Mouse (Mus musculus): ENCODE measurements at regions not wholly inside any gene's neighbourhood (a gene's known extent, or its start where the extent isn't known, plus 50 kb on each side); places are given as distances from the start of the nearest gene placed in this dataset.

GRCm38 (mm10) chr1:82145256-82145655 lies 87.7 kb upstream of the Gm9747 start:
- WGBS, result 83% methylated on average over 2 of the region's 2 CpGs
- no peak overlapping the region for H3K9ac ChIP-seq (ENCODE audit: low read depth, low read length)
- H3K4me1 ChIP-seq (replicated peaks; ENCODE audit: control insufficient read depth, insufficient read depth, low read length), result no peaks in the 10 kb centered on the region
- no peaks in the 10 kb centered on the region; the same call in 1 of the 2 replicates for H3K27me3 ChIP-seq (replicated peaks; ENCODE audit: control insufficient read depth, insufficient read depth, low read length)
- no peak overlapping the region for H3K4me3 ChIP-seq (ENCODE audit: low read depth, low read length)
- ATAC-seq (replicated peaks; ENCODE audit: low FRiP score) (no peak), DNase-seq (ENCODE audit: low spot score) (no peak)
- no peak overlapping the region for H3K27ac ChIP-seq (ENCODE audit: low read depth, low read length)
- H3K4me2 ChIP-seq, result no peak overlapping the region
- H3K9me3 ChIP-seq (ENCODE audit: control insufficient read depth, low read length), result no peaks in the 10 kb centered on the region
- H3K36me3 ChIP-seq (ENCODE audit: control insufficient read depth, insufficient read depth, low read length), result no peaks in the 10 kb centered on the region

DNA sequence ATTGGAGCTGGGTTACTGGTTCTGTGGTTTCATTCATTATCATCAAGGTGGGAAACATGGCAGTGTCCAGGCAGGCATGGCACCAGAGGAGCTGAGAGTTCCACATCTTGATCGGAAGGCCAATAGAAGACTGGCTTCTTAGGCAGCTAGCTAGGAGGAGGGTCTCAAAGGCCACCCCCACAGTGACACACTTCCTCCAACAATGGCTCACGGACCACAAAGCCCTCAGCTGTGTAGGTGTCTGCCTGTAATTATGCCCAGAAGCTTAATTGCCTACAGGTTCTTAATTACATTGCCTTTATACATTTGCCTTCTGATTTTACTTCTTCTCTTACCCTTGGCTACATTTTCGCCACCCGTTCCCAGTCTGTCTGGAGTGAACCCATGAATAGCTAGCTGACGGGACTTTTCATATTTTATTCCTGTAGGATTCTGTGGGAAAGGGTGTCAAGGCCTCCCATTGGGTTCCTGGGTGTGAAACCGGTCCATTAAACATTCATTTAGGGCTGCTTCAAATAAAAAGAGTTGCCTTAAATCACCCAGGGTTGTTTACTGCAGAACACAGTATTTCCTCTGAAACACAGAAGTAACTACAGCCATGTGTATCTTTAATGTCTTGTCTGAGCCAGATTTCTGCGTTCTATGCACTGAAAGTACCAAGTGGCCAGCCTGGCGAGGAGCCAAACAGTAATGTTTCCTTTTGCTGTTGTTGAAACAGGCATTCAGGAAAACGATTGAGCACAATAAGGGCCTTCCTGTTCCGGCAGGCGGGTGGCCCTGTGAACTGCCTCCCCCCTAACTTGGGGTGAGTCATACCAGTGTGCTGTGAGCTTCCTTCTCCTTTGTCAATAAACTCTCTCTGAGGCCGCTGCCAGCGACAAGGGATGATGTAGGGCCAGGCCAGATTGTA lies 82.4 kb upstream of the Gm9747 start:
- H3K4me1 ChIP-seq (replicated peaks; ENCODE audit: control insufficient read depth, insufficient read depth, low read length), result no peaks in the 10 kb centered on the region
- no peaks in the 10 kb centered on the region for H3K36me3 ChIP-seq (ENCODE audit: control insufficient read depth, insufficient read depth, low read length)
- H3K9me3 ChIP-seq (ENCODE audit: control insufficient read depth, low read length), result no peaks in the 10 kb centered on the region
- H3K27me3 ChIP-seq (replicated peaks; ENCODE audit: control insufficient read depth, insufficient read depth, low read length), result no peaks in the 10 kb centered on the region; the same call in 1 of the 2 replicates
- no peak overlapping the region for H3K4me2 ChIP-seq
- H3K9ac ChIP-seq (ENCODE audit: low read depth, low read length), result no peak overlapping the region
- peak; percentile 36 for DNase-seq (ENCODE audit: low spot score)
- no peak for ATAC-seq (replicated peaks; ENCODE audit: low FRiP score)
- no peak overlapping the region for H3K4me3 ChIP-seq (ENCODE audit: low read depth, low read length)
- no peak overlapping the region for H3K27ac ChIP-seq (ENCODE audit: low read depth, low read length)
- 54% methylated on average over 13 of the region's 13 CpGs for WGBS

GRCm38 (mm10) chr1:82155961-82156360 lies 77.0 kb upstream of the Gm9747 start:
- ATAC-seq (replicated peaks; ENCODE audit: low FRiP score) (no peak), DNase-seq (ENCODE audit: low spot score) (no peak)
- Histone ChIP-seq H3K4me1 (replicated peaks; ENCODE audit: control insufficient read depth, insufficient read depth, low read length) (no peaks in the 10 kb centered on the region), H3K27me3 (replicated peaks; ENCODE audit: control insufficient read depth, insufficient read depth, low read length) (no peaks in the 10 kb centered on the region), H3K4me3 (ENCODE audit: low read depth, low read length) (no peak overlapping the region), H3K27ac (ENCODE audit: low read depth, low read length) (no peak overlapping the region), H3K4me2 (no peak overlapping the region), H3K9me3 (ENCODE audit: control insufficient read depth, low read length) (no peaks in the 10 kb centered on the region), H3K36me3 (ENCODE audit: control insufficient read depth, insufficient read depth, low read length) (no peaks in the 10 kb centered on the region), H3K9ac (ENCODE audit: low read depth, low read length) (no peak overlapping the region)

GRCm38 (mm10) chr1:82157013-82157412 lies 75.9 kb upstream of the Gm9747 start:
- no peaks in the 10 kb centered on the region for H3K36me3 ChIP-seq (ENCODE audit: control insufficient read depth, insufficient read depth, low read length)
- H3K9ac ChIP-seq (ENCODE audit: low read depth, low read length), result no peak overlapping the region
- no peaks in the 10 kb centered on the region for H3K4me1 ChIP-seq (replicated peaks; ENCODE audit: control insufficient read depth, insufficient read depth, low read length)
- no peaks in the 10 kb centered on the region for H3K27me3 ChIP-seq (replicated peaks; ENCODE audit: control insufficient read depth, insufficient read depth, low read length)
- 86% methylated on average over 1 of the region's 1 CpGs for WGBS
- no peak overlapping the region for H3K4me3 ChIP-seq (ENCODE audit: low read depth, low read length)
- no peaks in the 10 kb centered on the region for H3K9me3 ChIP-seq (ENCODE audit: control insufficient read depth, low read length)
- no peak for ATAC-seq (replicated peaks; ENCODE audit: low FRiP score)
- no peak overlapping the region for H3K27ac ChIP-seq (ENCODE audit: low read depth, low read length)
- no peak overlapping the region for H3K4me2 ChIP-seq
- DNase-seq (ENCODE audit: low spot score), result no peak

DNA sequence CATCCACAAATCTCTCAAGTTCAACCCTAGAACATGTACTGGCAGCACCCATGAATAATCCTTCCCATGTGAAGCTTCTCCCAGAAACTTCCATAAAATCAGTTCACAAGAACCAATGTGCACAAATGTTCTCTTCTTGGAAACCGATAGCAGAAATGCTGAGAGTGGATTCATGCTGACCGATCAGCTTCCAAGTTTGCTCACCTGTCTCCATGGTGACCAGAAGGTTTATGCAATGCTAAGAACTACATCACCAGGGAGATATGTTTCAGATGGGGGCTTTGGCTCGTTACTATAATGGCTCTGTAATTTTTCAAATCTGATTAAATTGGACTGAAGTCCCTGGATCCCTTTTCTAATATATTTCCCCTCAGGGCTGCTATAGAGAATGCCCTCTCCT lies 74.4 kb upstream of the Gm9747 start:
- no peaks in the 10 kb centered on the region for H3K4me1 ChIP-seq (replicated peaks; ENCODE audit: control insufficient read depth, insufficient read depth, low read length)
- no peaks in the 10 kb centered on the region for H3K27me3 ChIP-seq (replicated peaks; ENCODE audit: control insufficient read depth, insufficient read depth, low read length)
- 63% methylated on average over 3 of the region's 3 CpGs for WGBS
- no peak for DNase-seq (ENCODE audit: low spot score)
- H3K9ac ChIP-seq (ENCODE audit: low read depth, low read length), result no peak overlapping the region
- ATAC-seq (replicated peaks; ENCODE audit: low FRiP score), result no peak
- no peaks in the 10 kb centered on the region for H3K9me3 ChIP-seq (ENCODE audit: control insufficient read depth, low read length)
- no peak overlapping the region for H3K4me3 ChIP-seq (ENCODE audit: low read depth, low read length)
- H3K36me3 ChIP-seq (ENCODE audit: control insufficient read depth, insufficient read depth, low read length), result no peaks in the 10 kb centered on the region
- no peak overlapping the region for H3K27ac ChIP-seq (ENCODE audit: low read depth, low read length)
- no peak overlapping the region for H3K4me2 ChIP-seq

- H3K4me1 ChIP-seq (replicated peaks; ENCODE audit: control insufficient read depth, insufficient read depth, low read length), result no peaks in the 10 kb centered on the region
- WGBS, result 80% methylated on average over 3 of the region's 3 CpGs
- H3K4me2 ChIP-seq, result no peak overlapping the region
- no peaks in the 10 kb centered on the region for H3K27me3 ChIP-seq (replicated peaks; ENCODE audit: control insufficient read depth, insufficient read depth, low read length)
- no peaks in the 10 kb centered on the region for H3K9me3 ChIP-seq (ENCODE audit: control insufficient read depth, low read length)
- ATAC-seq (replicated peaks; ENCODE audit: low FRiP score) (no peak), DNase-seq (ENCODE audit: low spot score) (no peak)
- no peaks in the 10 kb centered on the region for H3K36me3 ChIP-seq (ENCODE audit: control insufficient read depth, insufficient read depth, low read length)
- H3K27ac ChIP-seq (ENCODE audit: low read depth, low read length), result no peak overlapping the region
- H3K9ac ChIP-seq (ENCODE audit: low read depth, low read length), result no peak overlapping the region
- no peak overlapping the region for H3K4me3 ChIP-seq (ENCODE audit: low read depth, low read length)
Observed at GRCm38 (mm10) chr1:82159201-82159600, 73.7 kb upstream of the Gm9747 start.

DNA sequence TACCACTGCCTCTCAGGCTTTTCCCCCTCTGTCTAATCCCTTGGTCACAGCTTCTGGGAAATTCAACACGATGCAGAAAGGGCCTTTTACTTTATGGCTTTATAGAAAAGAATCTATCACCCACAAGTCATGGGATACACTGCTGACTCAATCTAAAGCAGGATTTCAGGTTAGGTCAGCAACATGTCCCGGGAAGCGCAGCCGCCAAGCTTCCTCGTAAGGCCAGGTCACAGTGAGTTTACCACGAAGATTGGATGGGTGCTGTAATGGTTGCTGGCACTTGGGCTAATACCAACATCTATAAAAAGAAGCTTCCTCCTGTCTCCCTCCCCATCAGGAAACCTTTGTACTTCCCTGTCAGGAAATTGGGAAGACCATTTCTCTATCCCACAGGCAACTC lies 70.0 kb upstream of the Gm9747 start:
- Histone ChIP-seq H3K4me2 (no peak overlapping the region), H3K4me3 (ENCODE audit: low read depth, low read length) (no peak overlapping the region), H3K27me3 (replicated peaks; ENCODE audit: control insufficient read depth, insufficient read depth, low read length) (no peaks in the 10 kb centered on the region), H3K36me3 (ENCODE audit: control insufficient read depth, insufficient read depth, low read length) (no peaks in the 10 kb centered on the region), H3K27ac (ENCODE audit: low read depth, low read length) (no peak overlapping the region), H3K9me3 (ENCODE audit: control insufficient read depth, low read length) (no peaks in the 10 kb centered on the region), H3K9ac (ENCODE audit: low read depth, low read length) (no peak overlapping the region), H3K4me1 (replicated peaks; ENCODE audit: control insufficient read depth, insufficient read depth, low read length) (no peaks in the 10 kb centered on the region)
- WGBS, result 83% methylated on average over 6 of the region's 6 CpGs
- ATAC-seq (replicated peaks; ENCODE audit: low FRiP score), result no peak
- DNase-seq (ENCODE audit: low spot score), result no peak

GRCm38 (mm10) chr1:82168158-82168557 lies 64.8 kb upstream of the Gm9747 start:
- Histone ChIP-seq H3K9ac (ENCODE audit: low read depth, low read length) (no peak overlapping the region), H3K4me1 (replicated peaks; ENCODE audit: control insufficient read depth, insufficient read depth, low read length) (no peaks in the 10 kb centered on the region), H3K4me2 (no peak overlapping the region), H3K9me3 (ENCODE audit: control insufficient read depth, low read length) (no peaks in the 10 kb centered on the region), H3K27ac (ENCODE audit: low read depth, low read length) (no peak overlapping the region), H3K27me3 (replicated peaks; ENCODE audit: control insufficient read depth, insufficient read depth, low read length) (no peaks in the 10 kb centered on the region), H3K4me3 (ENCODE audit: low read depth, low read length) (no peak overlapping the region), H3K36me3 (ENCODE audit: control insufficient read depth, insufficient read depth, low read length) (no peaks in the 10 kb centered on the region)
- no peak for DNase-seq (ENCODE audit: low spot score)
- ATAC-seq (replicated peaks; ENCODE audit: low FRiP score), result no peak
- whole genome bisulfite sequencing, result 70% methylated on average over 4 of the region's 4 CpGs

DNA sequence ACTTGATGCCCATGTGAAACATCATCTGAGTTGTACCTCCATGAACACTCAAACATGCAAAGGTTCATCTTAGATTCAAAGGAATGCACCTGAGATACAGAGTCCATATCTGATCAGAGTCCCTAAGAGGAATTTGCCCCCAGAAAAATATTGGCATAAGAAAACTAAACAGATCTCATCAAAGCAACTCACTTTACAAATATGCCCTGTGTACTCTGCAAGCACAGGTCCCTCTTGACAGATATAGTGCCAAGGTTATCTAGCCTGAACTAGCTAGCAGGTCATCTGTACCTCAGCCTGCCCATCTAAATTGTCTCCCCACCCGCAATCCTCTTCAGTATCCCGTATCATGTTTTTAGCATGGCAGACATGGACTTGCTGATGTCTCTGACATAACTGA lies 64.0 kb upstream of the Gm9747 start:
- Histone ChIP-seq H3K4me2 (no peak overlapping the region), H3K4me1 (replicated peaks; ENCODE audit: control insufficient read depth, insufficient read depth, low read length) (no peaks in the 10 kb centered on the region), H3K36me3 (ENCODE audit: control insufficient read depth, insufficient read depth, low read length) (no peaks in the 10 kb centered on the region), H3K9ac (ENCODE audit: low read depth, low read length) (no peak overlapping the region), H3K27me3 (replicated peaks; ENCODE audit: control insufficient read depth, insufficient read depth, low read length) (no peaks in the 10 kb centered on the region), H3K4me3 (ENCODE audit: low read depth, low read length) (no peak overlapping the region), H3K9me3 (ENCODE audit: control insufficient read depth, low read length) (no peaks in the 10 kb centered on the region), H3K27ac (ENCODE audit: low read depth, low read length) (no peak overlapping the region)
- no peak for DNase-seq (ENCODE audit: low spot score)
- ATAC-seq (replicated peaks; ENCODE audit: low FRiP score), result peak; percentile 23; the same call in 1 of the 2 replicates
- 73% methylated on average over 2 of the region's 2 CpGs for WGBS

Measured in liver, embryonic 11.5 days (tissue).